Mouse (Mus musculus) CH12.LX (cell line): ENCODE measurements around the gene Fopnl. TPM values are rescaled to one million over a fixed set of nuclear protein-coding genes. Genes with fewer than 3 reads are reported as not detected.

Source experiments
- DNase-seq: peaks from one replicate; pipeline ENCODE4 v3.0.0-alpha.2; 2013; ENCODE audit errors: extremely low read depth
- H3K27ac ChIP-seq: 2 replicates; pipeline ENCODE4 v1.5.1; 2012; ENCODE audit warnings: low read depth, mild to moderate bottlenecking, control low read depth, moderate library complexity; ENCODE audit not compliant: insufficient read depth
- H3K27me3 ChIP-seq: replicated peaks from 2 replicates; pipeline ENCODE3; 2012; ENCODE audit warnings: inconsistent platforms
- H3K36me3 ChIP-seq, 2 experiments: replicated peaks in 1 of 2; 2 replicates each; pipeline versions ENCODE3 to v1.6.1; 2012; ENCODE audit warnings: inconsistent platforms in 1 of 2, low read length in 1 of 2, mild to moderate bottlenecking in 1 of 2, mixed read lengths in 1 of 2, moderate library complexity in 1 of 2; ENCODE audit not compliant: control insufficient read depth in 1 of 2, insufficient read depth in 1 of 2
- H3K4me1 ChIP-seq, 2 experiments: 2 replicates each; pipeline ENCODE4 v1.6.1; 2012; ENCODE audit warnings: inconsistent platforms in 1 of 2, moderate library complexity in 1 of 2; ENCODE audit not compliant: insufficient read depth in 2 of 2, control insufficient read depth in 1 of 2
- H3K4me2 ChIP-seq: 2 replicates; pipeline ENCODE4 v1.6.1; 2012; ENCODE audit warnings: low read depth, mild to moderate bottlenecking, control low read depth; ENCODE audit not compliant: poor library complexity, insufficient read depth, severe bottlenecking
- H3K4me3 ChIP-seq, 3 experiments: fragments of 150-350 bp in 1 of 3; sonication (generic) in 1 of 3; replicated peaks in 1 of 3; 2 replicates each; pipeline versions ENCODE3 to v1.5.1; 2011 to 2012; ENCODE audit warnings: low read depth in 2 of 3, low read length in 2 of 3, mild to moderate bottlenecking in 2 of 3, moderate library complexity in 2 of 3, control low read depth in 1 of 3, improper control_type of control experiment in 1 of 3, inconsistent platforms in 1 of 3, mixed read lengths in 1 of 3; ENCODE audit not compliant: poor library complexity in 1 of 3
- H3K79me2 ChIP-seq: replicated peaks from 2 replicates; pipeline ENCODE4 v1.6.1; 2012; ENCODE audit warnings: mild to moderate bottlenecking, moderate library complexity; ENCODE audit not compliant: control insufficient read depth, poor library complexity, insufficient read depth, severe bottlenecking; ENCODE audit errors: extremely low read depth
- H3K9ac ChIP-seq: 2 replicates; pipeline ENCODE4 v1.6.1; 2012; ENCODE audit warnings: low read depth, mild to moderate bottlenecking, control low read depth, moderate library complexity; ENCODE audit not compliant: insufficient read depth
- H3K9me3 ChIP-seq: replicated peaks from 2 replicates; pipeline ENCODE3; 2012; ENCODE audit warnings: low read length, inconsistent platforms, mixed read lengths
- CHD1 ChIP-seq: IDR thresholded peaks from 2 replicates; pipeline ENCODE4 v1.6.1; 2012; ENCODE audit warnings: low read depth, low read length, improper control_type of control experiment, inconsistent platforms
- E2F4 ChIP-seq: IDR thresholded peaks from 2 replicates; pipeline ENCODE4 v1.6.1; 2011; ENCODE audit warnings: low read depth, low read length, improper control_type of control experiment; ENCODE audit not compliant: insufficient replicate concordance
- ELF1 ChIP-seq: IDR thresholded peaks from 2 replicates; pipeline ENCODE4 v1.6.1; 2014; ENCODE audit warnings: low read depth, mild to moderate bottlenecking, inconsistent platforms, low read length, improper control_type of control experiment
- EP300 ChIP-seq: IDR thresholded peaks from 2 replicates; pipeline ENCODE4 v1.6.1; 2011; ENCODE audit warnings: low read length, improper control_type of control experiment
- ETS1 ChIP-seq: conservative IDR thresholded peaks from 2 replicates; pipeline ENCODE4 v1.6.1; 2012; ENCODE audit warnings: low read depth, mild to moderate bottlenecking, inconsistent platforms, low read length, improper control_type of control experiment, moderate library complexity
- GABPA ChIP-seq: IDR thresholded peaks from 2 replicates; pipeline ENCODE4 v1.6.1; 2012; ENCODE audit warnings: low read depth, low read length, improper control_type of control experiment, inconsistent platforms; ENCODE audit not compliant: insufficient replicate concordance
- HCFC1 ChIP-seq: IDR thresholded peaks from 2 replicates; pipeline ENCODE4 v1.6.1; 2012; ENCODE audit warnings: low read depth, mild to moderate bottlenecking, inconsistent platforms, low read length, improper control_type of control experiment
- IRF4 ChIP-seq: IDR thresholded peaks from 2 replicates; pipeline ENCODE4 v1.6.1; 2014; ENCODE audit warnings: low read depth, mild to moderate bottlenecking, inconsistent platforms, low read length, improper control_type of control experiment
- JUN ChIP-seq: IDR thresholded peaks from 2 replicates; pipeline ENCODE4 v1.6.1; 2011; ENCODE audit warnings: low read depth, mild to moderate bottlenecking, low read length, improper control_type of control experiment, moderate library complexity; ENCODE audit not compliant: insufficient read depth
- KAT2A ChIP-seq: IDR thresholded peaks from 2 replicates; pipeline ENCODE4 v1.6.1; 2012; ENCODE audit warnings: low read length, improper control_type of control experiment, inconsistent platforms; ENCODE audit not compliant: insufficient replicate concordance
- MAX ChIP-seq: IDR thresholded peaks from 2 replicates; pipeline ENCODE4 v1.6.1; 2011; ENCODE audit warnings: low read length, improper control_type of control experiment
- MAZ ChIP-seq: IDR thresholded peaks from 2 replicates; pipeline ENCODE4 v1.6.1; 2012; ENCODE audit warnings: low read depth, mild to moderate bottlenecking, inconsistent platforms, low read length, improper control_type of control experiment, moderate library complexity
- MEF2A ChIP-seq: IDR thresholded peaks from 2 replicates; pipeline ENCODE4 v1.6.1; 2014; ENCODE audit warnings: low read depth, mild to moderate bottlenecking, inconsistent platforms, low read length, improper control_type of control experiment, borderline replicate concordance
- MXI1 ChIP-seq: IDR thresholded peaks from 2 replicates; pipeline ENCODE4 v1.6.1; 2011; ENCODE audit warnings: mild to moderate bottlenecking, low read depth, low read length, improper control_type of control experiment
- PAX5 ChIP-seq: IDR thresholded peaks from 2 replicates; pipeline ENCODE4 v1.6.1; 2012; ENCODE audit warnings: low read length, inconsistent platforms, mixed read lengths
- POLR2A ChIP-seq: IDR thresholded peaks from 2 replicates; pipeline ENCODE4 v1.6.1; 2011; ENCODE audit warnings: low read depth, mild to moderate bottlenecking, improper control_type of control experiment, low read length
- POLR2AphosphoS2 ChIP-seq: IDR thresholded peaks from 2 replicates; pipeline ENCODE4 v1.6.1; 2011; ENCODE audit warnings: low read depth, low read length, improper control_type of control experiment
- RAD21 ChIP-seq: IDR thresholded peaks from 2 replicates; pipeline ENCODE4 v1.6.1; 2011; ENCODE audit warnings: low read depth, mild to moderate bottlenecking, low read length, improper control_type of control experiment, moderate library complexity
- UBTF ChIP-seq: IDR thresholded peaks from 2 replicates; pipeline ENCODE4 v1.6.1; 2012; ENCODE audit warnings: low read depth, mild to moderate bottlenecking, inconsistent platforms, low read length, improper control_type of control experiment, moderate library complexity
- USF1 ChIP-seq: IDR thresholded peaks from 2 replicates; pipeline ENCODE4 v1.6.1; 2014; ENCODE audit warnings: low read depth, mild to moderate bottlenecking, inconsistent platforms, low read length, improper control_type of control experiment
- USF2 ChIP-seq: conservative IDR thresholded peaks from 2 replicates; pipeline ENCODE4 v1.6.1; 2011; ENCODE audit warnings: low read depth, low read length, improper control_type of control experiment
- ZC3H11A ChIP-seq: IDR thresholded peaks from 2 replicates; pipeline ENCODE4 v1.6.1; 2012; ENCODE audit warnings: low read depth, mild to moderate bottlenecking, inconsistent platforms, low read length, improper control_type of control experiment
- ZKSCAN1 ChIP-seq: IDR thresholded peaks from 2 replicates; pipeline ENCODE4 v1.6.1; 2012; ENCODE audit warnings: low read depth, inconsistent platforms, low read length, improper control_type of control experiment, borderline replicate concordance
- ZMIZ1 ChIP-seq: IDR thresholded peaks from 2 replicates; pipeline ENCODE4 v1.6.1; 2012; ENCODE audit warnings: low read depth, mild to moderate bottlenecking, inconsistent platforms, low read length, improper control_type of control experiment
- ZNF384 ChIP-seq: IDR thresholded peaks from 2 replicates; pipeline ENCODE4 v1.6.1; 2012; ENCODE audit warnings: low read depth, low read length, improper control_type of control experiment, inconsistent platforms
- dilution Hi-C: fragments of 300-500 bp; cut with MboI; formaldehyde crosslinking; loops from 2 replicates; pipeline ENCODE4 v1.14.3; 2020; ENCODE audit warnings: low sequenced_read_pairs; ENCODE audit not compliant: extremely low pct_unique_long_range_greater_than_20kb, extremely low pct_ligation_motif_present
- in situ Hi-C: fragments of 300-500 bp; cut with MboI; formaldehyde crosslinking; loops from 3 replicates; pipeline ENCODE4 v1.14.3; 2019; ENCODE audit warnings: low sequenced_read_pairs, low pct_ligation_motif_present, low pct_unique_long_range_greater_than_20kb, mixed read lengths
- polyA plus RNA-seq: library from polyadenylated mRNA; unstranded; fragments of >175 nt; gene quantifications from 2 replicates; pipeline ENCODE4 v1.2.1, GENCODE M21; 2012; ENCODE audit warnings: low read depth; ENCODE audit not compliant: insufficient read length
- total RNA-seq, 2 experiments: library from RNA; depleted of rRNA; stranded (reverse); fragments of 300-350 nt in 1 of 2; fragments of >200 nt in 1 of 2; gene quantifications; 2 replicates each; pipeline ENCODE4 v1.2.3; 2012 to 2014

Gene Fopnl
- total and polyA plus RNA-seq, 3 experiments, result 32.8 to 153 (median 56.8) TPM

- Histone ChIP-seq H3K27ac (no peak overlapping the region), H3K36me3 (no peaks in the 10 kb centered on the region), H3K27me3 (no peaks in the 10 kb centered on the region), H3K9ac (no peak overlapping the region), H3K9me3 (no peaks in the 10 kb centered on the region), H3K79me2 (no peaks in the 10 kb centered on the region), H3K4me2 (no peak overlapping the region), H3K4me3 (no peak overlapping the region), H3K4me1 (peaks cover 16 to 42% of the 10 kb centered on the region in 2 experiments)
- DNase-seq, result no peak
- TF ChIP-seq GABPA (no peak), E2F4 (no peak), POLR2AphosphoS2 (no peak), ZC3H11A (no peak), ZKSCAN1 (no peak), RAD21 (no peak), ZNF384 (no peak), EP300 (no peak), MXI1 (no peak), USF2 (no peak), MAZ (no peak)
- dilution Hi-C loops (no loop called here), in situ Hi-C loops (no loop called here)
These were observed 34.4 kb upstream of the Fopnl start for GRCm38 (mm10) chr16:14351571-14351970.

- Histone ChIP-seq H3K4me3 (no peak overlapping the region), H3K9ac (no peak overlapping the region), H3K4me1 (no peaks in the 10 kb centered on the region), H3K27me3 (no peaks in the 10 kb centered on the region), H3K4me2 (no peak overlapping the region), H3K9me3 (no peaks in the 10 kb centered on the region), H3K27ac (no peak overlapping the region), H3K79me2 (no peaks in the 10 kb centered on the region), H3K36me3 (no peaks in the 10 kb centered on the region)
- dilution Hi-C loops, result no loop called here
- no peak for DNase-seq
- TF ChIP-seq POLR2A, result no peak
- TF ChIP-seq RAD21, result no peak
- no peak for TF ChIP-seq UBTF
- no peak for TF ChIP-seq MAZ
- no peak for TF ChIP-seq MAX
- TF ChIP-seq E2F4, result no peak
- in situ Hi-C loops, result no loop called here
These were observed 27.8 kb upstream of the Fopnl start for GRCm38 (mm10) chr16:14344967-14345366.

- no peak overlapping the region for H3K4me3 ChIP-seq
- H3K36me3 ChIP-seq, result no peaks in the 10 kb centered on the region
- no peaks in the 10 kb centered on the region for H3K4me1 ChIP-seq
- in situ Hi-C loops, result no loop called here
- no peak overlapping the region for H3K9ac ChIP-seq
- no peak for DNase-seq
- H3K79me2 ChIP-seq, result no peaks in the 10 kb centered on the region
- no peak overlapping the region for H3K27ac ChIP-seq
- TF ChIP-seq E2F4 (no peak), ELF1 (no peak), USF1 (no peak), IRF4 (no peak), UBTF (no peak), ZMIZ1 (no peak), KAT2A (no peak), HCFC1 (no peak), ETS1 (no peak), CHD1 (no peak), JUN (no peak), POLR2A (no peak), POLR2AphosphoS2 (no peak), PAX5 (no peak), MEF2A (no peak), EP300 (no peak), MAZ (no peak)
- dilution Hi-C loops, result no loop called here
- no peaks in the 10 kb centered on the region for H3K9me3 ChIP-seq
- H3K27me3 ChIP-seq, result peaks cover 5% of the 10 kb centered on the region
- H3K4me2 ChIP-seq, result no peak overlapping the region
These were observed 11.0 kb upstream of the Fopnl start for GRCm38 (mm10) chr16:14328156-14328555.
